Mouse (Mus musculus) left cerebral cortex, postnatal 25 days (tissue): Measurements from ENCODE around the gene Mdga2. TPM values are rescaled to one million over a fixed set of nuclear protein-coding genes. Genes with fewer than 3 reads are reported as not detected.

ENCODE experiments used
- DNase-seq, 2 experiments: peaks; one replicate each; pipeline ENCODE4 v3.0.0; 2022; ENCODE audit warnings: low spot score in 2 of 2, mixed read lengths in 1 of 2
- intact Hi-C: fragments of 180-260 bp; cut with DNase I; formaldehyde crosslinking; loops from one replicate; pipeline ENCODE4 v1.15.1; 2025
- total RNA-seq, 2 experiments: library from RNA; stranded (reverse); gene quantifications; 2 replicates each; pipeline ENCODE4 v1.2.3; 2021

Mdga2 gene
- total RNA-seq, 2 experiments from 2014 or later = 50.8 to 59.4 TPM

GRCm38 (mm10) chr12:67090420-67090965, 131.9 kb downstream of the Mdga2 start:
- intact Hi-C loops = loop anchor here (5.0 kb wide), 1 partner anchor 132 kb away; the partner anchor contains the start of gene Mdga2
- DNase-seq = peak in 1 of 2 experiments; percentile 35

DNA sequence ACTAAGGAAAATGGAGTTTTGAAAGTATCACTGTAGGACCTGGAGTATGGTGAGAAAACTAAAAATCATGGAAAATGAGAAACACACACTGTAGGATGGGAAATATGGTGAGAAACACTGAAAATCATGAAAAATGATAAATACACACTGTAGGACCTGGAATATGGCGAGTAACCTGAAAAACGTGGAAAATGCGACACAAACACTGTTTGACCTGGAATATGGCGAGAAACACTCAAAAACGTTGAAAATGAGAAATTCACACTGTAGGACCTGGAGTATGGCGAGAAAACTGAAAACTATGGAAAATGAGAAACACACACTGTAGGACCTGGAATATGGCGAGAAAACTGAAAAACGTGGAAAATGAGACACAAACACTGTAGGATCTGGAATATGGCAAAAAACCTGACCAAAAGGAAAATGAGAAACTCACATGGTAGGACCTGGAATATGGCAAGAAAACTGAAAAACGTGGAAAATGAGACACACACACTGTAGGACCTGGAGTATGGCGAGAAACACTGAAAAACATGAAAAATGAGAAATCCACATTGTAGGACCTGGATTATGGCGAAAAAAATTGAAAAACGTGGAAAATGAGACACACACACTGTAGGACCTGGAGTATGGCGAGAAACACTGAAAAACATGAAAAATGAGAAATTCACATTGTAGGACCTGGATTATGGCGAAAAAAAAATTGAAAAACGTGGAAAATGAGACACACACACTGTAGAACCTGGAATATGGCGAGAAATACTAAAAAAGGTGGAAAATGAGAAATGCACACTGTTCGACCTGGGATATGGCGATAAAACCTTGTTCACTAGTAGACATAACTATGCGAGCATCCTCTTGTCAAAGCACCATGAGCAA, 163.0 kb downstream of the Mdga2 start:
- no peak for DNase-seq
- intact Hi-C loops = no loop called here

GRCm38 (mm10) chr12:67056621-67057020, 165.7 kb downstream of the Mdga2 start:
- intact Hi-C loops = no loop called here
- no peak for DNase-seq

DNA sequence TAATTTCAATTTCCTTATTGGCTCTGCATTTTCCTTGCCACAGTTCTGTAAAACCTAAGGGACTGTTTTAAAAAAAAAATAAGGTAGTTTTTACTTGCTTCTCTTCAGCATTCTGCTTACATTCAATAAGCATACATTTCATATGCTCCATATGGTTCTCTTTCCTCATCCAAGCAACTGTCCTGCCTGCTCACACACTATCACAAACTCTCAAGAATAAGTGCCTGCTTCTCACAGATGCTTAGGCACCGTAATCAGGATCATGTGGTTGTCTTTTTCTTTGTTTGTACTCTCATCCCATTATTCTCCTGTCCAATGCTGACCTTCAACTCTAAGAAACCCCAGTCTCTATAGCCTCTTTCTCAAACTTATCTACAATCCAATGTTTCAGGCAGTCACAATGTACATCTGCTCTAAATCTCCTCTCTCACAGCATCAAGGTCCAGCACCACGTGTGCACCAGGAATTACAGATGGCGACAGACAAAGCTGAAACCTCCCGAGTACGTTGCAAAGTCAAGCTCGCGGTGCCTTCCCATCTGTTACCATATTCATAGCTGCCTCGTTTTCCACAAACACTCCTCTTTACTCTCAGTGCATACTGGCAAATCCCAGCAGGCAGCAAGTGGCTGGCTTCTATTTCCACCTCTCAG, 177.1 kb downstream of the Mdga2 start:
- intact Hi-C loops = no loop called here
- peak in 1 of 2 experiments; percentile 63 for DNase-seq

DNA sequence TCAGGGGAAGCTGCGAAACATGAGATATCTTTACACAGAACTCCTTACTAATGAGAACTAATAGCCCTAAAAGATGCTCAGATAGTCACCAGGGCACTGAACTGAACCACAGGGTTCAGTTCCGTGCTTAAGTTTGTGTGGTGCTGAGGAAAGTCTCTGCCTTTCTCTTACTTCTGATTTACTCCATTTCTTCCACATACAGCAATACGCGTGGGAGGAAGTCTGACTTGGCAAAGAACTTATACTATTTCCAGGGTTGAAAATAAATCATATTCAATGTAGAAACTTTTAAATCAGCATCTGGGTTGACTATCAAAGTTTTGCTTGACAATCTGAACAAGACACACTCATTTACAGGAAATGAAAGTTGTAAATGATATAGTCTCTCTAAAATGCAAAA, 180.5 kb downstream of the Mdga2 start:
- intact Hi-C loops = no loop called here
- DNase-seq = peak in 1 of 2 experiments; percentile 49

GRCm38 (mm10) chr12:67035509-67036261, 186.7 kb downstream of the Mdga2 start:
- intact Hi-C loops = no loop called here
- no peak for DNase-seq

DNA sequence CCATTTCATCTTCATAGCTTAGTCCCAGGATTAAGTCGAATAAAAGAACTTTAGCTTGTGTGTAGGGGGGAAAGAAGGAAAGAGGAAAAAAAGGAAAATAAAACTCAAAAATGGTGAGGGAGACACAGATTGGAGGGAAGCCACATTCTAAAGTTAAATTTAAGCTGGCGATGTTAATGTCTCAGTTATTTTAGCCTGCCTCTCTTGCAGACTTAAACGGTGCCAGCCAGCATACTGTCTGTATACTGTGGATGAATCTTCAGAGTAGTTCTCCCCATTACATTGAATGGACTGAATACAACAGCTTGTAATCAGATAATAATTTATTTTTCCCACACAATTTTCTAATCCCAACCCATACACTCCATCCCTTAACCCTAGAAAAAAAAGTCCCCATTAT, 205.2 kb downstream of the Mdga2 start:
- peak; percentile 19 to 76 for DNase-seq
- intact Hi-C loops = no loop called here

GRCm38 (mm10) chr12:67011368-67011767, 211.0 kb downstream of the Mdga2 start:
- DNase-seq = peak; percentile 40 to 83
- intact Hi-C loops = loop anchor here (2.0 kb wide), 1 partner anchor 209 kb away; no protein-coding TSS in a partner anchor

GRCm38 (mm10) chr12:67010318-67010717, 212.0 kb downstream of the Mdga2 start:
- DNase-seq = no peak
- intact Hi-C loops = loop anchor here (2.0 kb wide), 1 partner anchor 210 kb away; no protein-coding TSS in a partner anchor

DNA sequence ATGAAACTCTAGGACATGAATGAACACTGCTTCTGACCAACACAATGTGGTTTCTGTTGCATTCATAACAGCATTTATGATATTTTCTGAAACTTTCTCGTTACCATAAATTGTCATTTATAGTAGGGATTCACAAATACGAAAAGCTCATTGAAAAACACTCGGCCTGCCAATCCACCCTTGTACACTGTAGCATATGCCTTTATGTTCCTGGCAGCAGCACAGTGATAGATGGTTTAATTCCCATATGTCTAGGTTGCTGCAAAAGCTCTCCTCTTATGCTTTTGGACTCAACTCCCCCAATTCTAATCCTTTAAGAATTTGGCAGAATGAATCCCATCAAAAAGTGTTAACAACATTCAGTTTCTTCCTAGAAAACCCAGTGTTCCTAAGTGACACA, 213.2 kb downstream of the Mdga2 start:
- DNase-seq = peak in 1 of 2 experiments; percentile 63
- intact Hi-C loops = no loop called here

- no peak for DNase-seq
- intact Hi-C loops = no loop called here
Observed at GRCm38 (mm10) chr12:66954129-66954528, 268.2 kb downstream of the Mdga2 start.

DNA sequence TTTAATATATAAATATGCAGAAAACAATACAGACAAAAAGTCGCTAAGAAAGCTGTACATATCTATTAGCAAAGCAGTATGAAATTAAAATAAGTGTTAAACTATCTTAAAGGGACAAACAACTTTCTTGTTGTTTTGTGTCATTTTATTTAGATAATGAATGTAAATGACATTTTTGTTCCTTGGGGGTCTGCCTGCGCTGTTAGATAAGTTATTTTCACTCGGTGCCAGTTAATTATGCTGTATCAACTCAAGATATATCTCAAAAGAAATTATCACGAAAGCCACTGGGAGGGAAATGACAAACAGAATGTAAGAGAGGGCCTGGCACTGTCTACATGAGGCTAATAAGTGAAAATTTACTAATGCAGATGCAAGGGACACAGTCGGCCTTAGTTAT, 306.6 kb downstream of the Mdga2 start:
- no peak for DNase-seq
- intact Hi-C loops = no loop called here

GRCm38 (mm10) chr12:66899366-66899765, 323.0 kb downstream of the Mdga2 start:
- peak in 1 of 2 experiments; percentile 28 for DNase-seq
- intact Hi-C loops = no loop called here

DNA sequence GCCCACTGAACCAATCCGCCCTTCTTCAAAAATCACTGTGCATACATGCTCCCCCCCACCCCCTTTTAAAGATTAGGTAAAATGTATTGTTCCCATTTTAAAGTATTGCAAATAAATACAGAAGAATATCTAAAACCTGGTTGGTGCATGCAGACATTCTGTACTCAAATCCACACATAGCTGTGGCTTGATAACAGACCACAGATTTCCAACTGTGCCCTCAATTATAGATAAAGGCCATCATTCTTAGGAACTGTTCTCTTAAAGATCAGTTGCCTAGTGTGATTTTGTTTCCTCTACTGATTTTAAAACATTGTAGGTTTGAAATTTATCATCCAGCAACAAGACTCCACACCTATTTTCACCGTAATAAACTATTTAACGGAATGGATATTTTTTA, 325.6 kb downstream of the Mdga2 start:
- intact Hi-C loops = no loop called here
- DNase-seq = no peak

DNA sequence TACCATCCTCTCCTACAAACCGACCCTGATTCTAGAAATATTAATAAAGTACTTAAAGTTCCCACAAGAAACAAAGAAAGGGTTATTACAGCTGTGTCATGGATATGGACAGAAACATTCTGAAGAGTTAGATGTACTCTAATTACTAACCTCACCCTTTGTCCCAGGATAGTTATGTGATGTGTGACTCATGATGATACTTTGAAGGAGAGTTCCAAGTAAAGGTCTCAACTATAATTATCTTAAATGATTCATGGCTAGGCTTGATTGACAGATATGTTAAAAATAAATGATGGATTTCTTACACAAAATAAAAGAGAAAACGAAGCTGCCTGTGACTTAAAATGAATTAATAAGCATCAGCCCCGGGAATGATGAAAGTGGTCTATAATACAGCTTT, 332.1 kb downstream of the Mdga2 start:
- intact Hi-C loops = no loop called here
- DNase-seq = no peak

DNA sequence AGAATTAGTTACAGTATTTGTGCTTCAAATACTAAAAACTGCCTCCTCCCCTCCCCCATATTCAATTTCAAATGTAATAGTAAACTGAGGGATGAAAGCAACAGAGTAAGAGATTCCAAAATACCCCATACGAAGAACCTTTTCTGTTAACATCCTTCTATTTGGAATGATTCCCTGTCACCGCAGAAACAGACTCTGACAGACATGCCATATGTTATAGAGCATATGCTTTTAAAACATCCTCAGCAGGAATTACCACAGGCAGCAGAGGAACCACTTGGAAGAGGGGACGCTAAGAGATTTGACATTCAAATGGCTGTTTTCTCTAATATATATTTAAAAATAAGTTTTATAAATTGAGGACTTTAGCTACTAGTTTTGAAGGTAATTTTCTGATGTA, 333.1 kb downstream of the Mdga2 start:
- peak in 1 of 2 experiments; percentile 70 for DNase-seq
- intact Hi-C loops = no loop called here

DNA sequence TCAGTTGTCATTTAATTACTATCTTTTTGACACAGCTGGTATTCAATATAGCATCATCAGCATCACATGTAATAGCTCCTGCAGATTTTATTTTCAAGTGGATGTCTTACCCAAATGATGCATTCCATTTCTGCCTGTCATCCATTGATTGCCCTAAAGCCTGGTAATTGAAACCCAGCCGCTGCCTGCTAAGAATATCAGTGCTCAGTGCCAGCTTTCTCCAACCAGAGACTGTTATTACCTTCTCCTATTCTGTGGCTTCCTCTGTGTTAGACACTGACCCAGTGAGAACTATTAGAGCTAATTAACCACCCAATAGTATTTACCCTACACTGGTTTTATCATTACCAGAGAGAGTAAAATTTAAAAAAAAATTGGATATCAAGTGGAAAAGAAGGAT, 333.7 kb downstream of the Mdga2 start:
- DNase-seq = no peak
- intact Hi-C loops = no loop called here

DNA sequence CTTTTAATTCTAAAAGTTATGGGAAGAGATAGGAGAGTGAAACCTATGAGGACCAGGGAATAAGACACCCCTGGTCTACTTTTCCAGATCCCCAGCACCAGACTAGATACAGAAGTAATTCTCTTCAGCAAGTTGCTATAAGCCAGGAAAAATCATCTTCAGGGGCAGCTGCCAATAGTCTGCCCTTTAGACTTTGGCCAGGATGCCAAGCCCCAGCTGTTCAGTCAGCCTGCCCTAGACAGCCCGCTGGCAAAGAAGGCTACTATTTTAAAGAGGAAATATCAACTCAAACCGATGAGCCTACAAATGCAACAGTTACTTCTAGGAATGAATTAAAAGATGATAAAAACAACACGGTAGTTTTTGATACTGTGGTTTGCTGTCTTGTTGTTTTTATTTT, 356.1 kb downstream of the Mdga2 start:
- no peak for DNase-seq
- intact Hi-C loops = no loop called here

- no peak for DNase-seq
- intact Hi-C loops = no loop called here
Observed at GRCm38 (mm10) chr12:66853167-66853566, 369.2 kb downstream of the Mdga2 start.

GRCm38 (mm10) chr12:66840336-66840735, 382.0 kb downstream of the Mdga2 start:
- peak in 1 of 2 experiments; percentile 52 for DNase-seq
- intact Hi-C loops = no loop called here
